Mouse (Mus musculus): Measurements from ENCODE around the gene Ripor2. TPM values are rescaled to one million over a fixed set of nuclear protein-coding genes. Genes with fewer than 3 reads are reported as not detected.

The Ripor2 gene
- polyA plus RNA-seq, 1 experiment = 6.0 TPM

DNA sequence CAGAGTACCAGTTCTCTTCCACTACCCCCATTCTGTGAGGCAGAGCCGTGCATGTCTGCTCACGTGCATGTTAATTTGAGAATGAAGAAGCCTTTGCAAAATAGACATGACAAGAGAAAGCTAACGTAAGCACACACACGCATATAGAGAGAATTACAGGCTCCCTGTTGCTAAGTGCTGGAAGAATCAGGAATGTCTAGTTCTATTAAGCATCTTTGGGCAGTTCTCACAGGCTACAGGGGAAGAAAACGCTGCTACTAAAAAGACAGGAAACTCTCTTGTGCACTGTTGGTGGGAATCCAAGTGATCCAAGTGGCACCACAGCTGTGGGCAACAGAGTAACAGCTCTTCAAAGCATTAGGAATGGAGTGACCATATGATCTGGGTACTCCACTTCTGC is 43.1 kb downstream of the Ripor2 start:
- TF ChIP-seq CTCF (IDR thresholded peaks at IDR 0.05; ENCODE audit: borderline replicate concordance, insufficient read depth, low read length) (no peak), POLR2A (IDR thresholded peaks at IDR 0.05; ENCODE audit: low read depth, low read length) (no peak)
- no peak overlapping the region for H3K27ac ChIP-seq (ENCODE audit: insufficient read depth, low read length)
- H3K4me3 ChIP-seq (ENCODE audit: insufficient read depth, low read length) = no peak overlapping the region
- H3K4me1 ChIP-seq (ENCODE audit: control insufficient read depth, insufficient read depth, low read length) = peaks cover 4% of the 10 kb centered on the region

DNA sequence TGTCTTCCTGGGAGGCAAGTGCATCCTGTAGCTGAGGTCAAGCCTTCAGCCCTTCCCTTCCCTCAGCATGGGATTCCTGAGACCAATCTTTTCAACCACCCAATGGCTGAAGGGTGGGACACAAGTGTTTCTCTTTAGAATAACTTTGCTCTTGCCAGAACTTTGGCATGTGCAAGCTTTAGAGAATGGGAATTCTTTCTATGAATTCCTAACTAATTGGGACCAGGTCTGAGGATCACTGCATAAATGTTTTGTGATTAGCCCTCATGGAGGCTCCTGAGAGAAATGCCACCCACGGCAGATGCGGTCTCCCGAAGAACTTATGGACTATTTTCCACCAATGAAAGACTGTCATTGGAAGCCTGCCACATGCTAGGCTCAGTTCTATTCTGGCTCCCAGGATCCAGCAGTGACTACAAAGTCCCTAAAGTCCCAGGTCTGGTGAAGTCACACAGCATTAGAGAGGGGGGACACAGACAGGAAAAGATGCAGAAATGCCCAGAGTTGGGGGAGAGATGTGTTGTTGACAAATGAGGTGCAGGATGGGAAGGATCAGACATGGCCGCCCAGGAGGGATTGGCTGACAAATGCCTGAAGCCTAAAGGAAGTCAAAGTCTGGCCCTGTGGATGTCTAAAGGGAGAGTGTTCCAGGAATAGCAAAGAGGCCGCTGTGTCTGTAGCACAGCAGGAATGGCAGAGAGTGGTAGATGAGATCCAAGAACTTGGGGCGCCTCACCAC is 44.9 kb downstream of the Ripor2 start:
- H3K4me3 ChIP-seq (ENCODE audit: insufficient read depth, low read length) = no peak overlapping the region
- H3K4me1 ChIP-seq (ENCODE audit: control insufficient read depth, insufficient read depth, low read length) = peaks cover 4% of the 10 kb centered on the region
- no peak for TF ChIP-seq POLR2A (IDR thresholded peaks at IDR 0.05; ENCODE audit: low read depth, low read length)
- TF ChIP-seq CTCF (IDR thresholded peaks at IDR 0.05; ENCODE audit: borderline replicate concordance, insufficient read depth, low read length) = no peak
- peak overlapping the region; percentile 43 for H3K27ac ChIP-seq (ENCODE audit: insufficient read depth, low read length)

DNA sequence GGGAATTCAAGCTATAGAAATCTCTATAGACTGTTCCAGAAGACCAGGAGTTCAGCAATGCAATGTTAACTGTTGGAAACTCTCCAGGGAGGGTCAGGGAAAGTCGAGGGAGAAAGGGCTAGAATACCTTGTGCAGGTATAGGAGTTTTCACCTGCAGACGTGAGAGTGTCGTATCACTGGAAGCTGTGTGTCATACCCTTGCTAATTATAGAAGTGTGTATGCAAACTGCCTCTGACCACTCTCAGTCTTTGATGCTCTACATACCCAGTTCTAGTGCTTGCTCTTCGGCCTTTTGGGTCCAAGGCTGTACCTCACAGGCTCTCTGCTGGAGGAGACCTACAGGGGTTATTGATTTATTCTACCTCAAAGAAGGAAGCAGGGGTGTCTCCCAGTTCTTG is 46.2 kb downstream of the Ripor2 start:
- Histone ChIP-seq H3K4me1 (ENCODE audit: control insufficient read depth, insufficient read depth, low read length) (peaks cover 4% of the 10 kb centered on the region), H3K27ac (ENCODE audit: insufficient read depth, low read length) (no peak overlapping the region), H3K4me3 (ENCODE audit: insufficient read depth, low read length) (no peak overlapping the region)
- TF ChIP-seq CTCF (IDR thresholded peaks at IDR 0.05; ENCODE audit: borderline replicate concordance, insufficient read depth, low read length) (no peak), POLR2A (IDR thresholded peaks at IDR 0.05; ENCODE audit: low read depth, low read length) (no peak)

DNA sequence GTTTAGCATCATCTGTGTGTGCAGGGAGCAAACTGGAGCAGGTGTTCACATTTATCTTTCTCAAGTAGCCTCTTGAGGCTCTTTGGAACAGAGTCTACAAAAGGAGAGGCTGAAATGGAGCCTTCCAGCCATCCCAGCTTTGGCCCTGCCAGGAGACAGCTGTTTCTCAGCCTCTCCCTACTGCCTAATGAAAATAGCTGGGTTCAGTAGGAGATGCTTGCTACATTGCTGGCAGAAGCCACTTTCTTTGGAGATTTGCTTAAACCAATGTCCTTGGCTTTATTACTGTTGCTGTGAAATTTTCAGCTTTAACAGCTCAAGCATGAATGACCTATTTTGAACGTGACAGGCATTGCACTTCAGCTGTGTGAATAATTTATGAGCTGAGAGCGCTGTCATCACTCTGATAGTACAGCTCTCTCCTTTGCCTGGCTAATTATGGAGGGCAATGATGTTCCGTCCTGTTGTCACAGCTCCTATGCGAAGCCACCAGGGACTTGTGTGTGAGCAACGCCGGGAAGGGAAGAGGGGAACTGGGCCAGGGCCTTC is 47.2 kb downstream of the Ripor2 start:
- TF ChIP-seq CTCF (IDR thresholded peaks at IDR 0.05; ENCODE audit: borderline replicate concordance, insufficient read depth, low read length) (no peak), POLR2A (IDR thresholded peaks at IDR 0.05; ENCODE audit: low read depth, low read length) (no peak)
- Histone ChIP-seq H3K27ac (ENCODE audit: insufficient read depth, low read length) (no peak overlapping the region), H3K4me3 (ENCODE audit: insufficient read depth, low read length) (no peak overlapping the region), H3K4me1 (ENCODE audit: control insufficient read depth, insufficient read depth, low read length) (peaks cover 4% of the 10 kb centered on the region)

DNA sequence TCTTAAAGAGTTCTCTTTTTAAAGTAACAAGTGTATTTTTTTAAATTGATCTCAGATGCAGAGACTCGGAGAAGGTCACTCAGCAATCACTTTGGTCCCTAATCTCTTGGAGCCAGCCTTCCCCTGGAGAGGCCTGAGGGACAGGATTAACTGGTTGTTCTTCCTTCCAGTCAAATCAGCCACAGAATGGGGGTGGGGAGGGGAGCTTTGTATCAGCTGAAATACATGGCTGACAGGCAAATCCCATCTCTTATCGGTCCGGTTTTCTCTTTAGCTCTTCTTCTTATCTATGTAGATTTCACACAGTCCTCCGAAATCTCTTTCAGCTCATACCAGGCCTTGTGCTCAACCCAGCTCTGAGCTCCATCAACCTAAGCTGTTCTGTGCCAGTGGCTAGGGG is 48.4 kb downstream of the Ripor2 start:
- Histone ChIP-seq H3K4me3 (ENCODE audit: insufficient read depth, low read length) (no peak overlapping the region), H3K4me1 (ENCODE audit: control insufficient read depth, insufficient read depth, low read length) (peaks cover 4% of the 10 kb centered on the region), H3K27ac (ENCODE audit: insufficient read depth, low read length) (no peak overlapping the region)
- TF ChIP-seq CTCF (IDR thresholded peaks at IDR 0.05; ENCODE audit: borderline replicate concordance, insufficient read depth, low read length) = no peak

DNA sequence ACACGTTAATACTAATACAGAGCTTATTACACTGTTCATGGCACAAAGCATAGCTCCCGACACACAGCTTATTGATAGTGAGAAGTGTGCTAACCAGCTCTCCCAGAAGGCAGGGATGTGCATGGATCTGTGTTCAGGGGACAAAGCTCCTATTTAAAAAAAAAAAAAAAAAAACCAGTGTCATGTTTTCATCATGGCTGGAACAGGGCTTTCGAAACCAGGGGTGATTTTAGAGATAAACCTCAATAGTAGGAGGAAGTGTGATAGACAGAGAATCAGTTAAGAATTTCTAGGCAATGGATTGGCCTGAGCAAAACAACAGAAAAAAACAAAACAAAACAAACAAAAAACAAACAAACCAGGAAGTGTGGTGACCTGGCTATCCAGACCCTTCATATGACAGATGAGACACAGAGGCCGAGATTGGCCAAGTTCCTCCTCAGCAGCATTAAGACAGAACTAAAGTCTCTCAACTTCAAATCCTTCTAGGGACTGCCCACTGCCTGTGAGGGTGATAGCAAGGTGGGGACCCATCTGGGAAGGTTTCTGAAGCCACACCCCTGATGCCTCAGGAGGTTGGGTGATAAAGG is 51.1 kb downstream of the Ripor2 start:
- Histone ChIP-seq H3K27ac (ENCODE audit: insufficient read depth, low read length) (no peak overlapping the region), H3K4me3 (ENCODE audit: insufficient read depth, low read length) (no peak overlapping the region), H3K4me1 (ENCODE audit: control insufficient read depth, insufficient read depth, low read length) (no peaks in the 10 kb centered on the region)
- no peak for TF ChIP-seq POLR2A (IDR thresholded peaks at IDR 0.05; ENCODE audit: low read depth, low read length)
- no peak for TF ChIP-seq CTCF (IDR thresholded peaks at IDR 0.05; ENCODE audit: borderline replicate concordance, insufficient read depth, low read length)

DNA sequence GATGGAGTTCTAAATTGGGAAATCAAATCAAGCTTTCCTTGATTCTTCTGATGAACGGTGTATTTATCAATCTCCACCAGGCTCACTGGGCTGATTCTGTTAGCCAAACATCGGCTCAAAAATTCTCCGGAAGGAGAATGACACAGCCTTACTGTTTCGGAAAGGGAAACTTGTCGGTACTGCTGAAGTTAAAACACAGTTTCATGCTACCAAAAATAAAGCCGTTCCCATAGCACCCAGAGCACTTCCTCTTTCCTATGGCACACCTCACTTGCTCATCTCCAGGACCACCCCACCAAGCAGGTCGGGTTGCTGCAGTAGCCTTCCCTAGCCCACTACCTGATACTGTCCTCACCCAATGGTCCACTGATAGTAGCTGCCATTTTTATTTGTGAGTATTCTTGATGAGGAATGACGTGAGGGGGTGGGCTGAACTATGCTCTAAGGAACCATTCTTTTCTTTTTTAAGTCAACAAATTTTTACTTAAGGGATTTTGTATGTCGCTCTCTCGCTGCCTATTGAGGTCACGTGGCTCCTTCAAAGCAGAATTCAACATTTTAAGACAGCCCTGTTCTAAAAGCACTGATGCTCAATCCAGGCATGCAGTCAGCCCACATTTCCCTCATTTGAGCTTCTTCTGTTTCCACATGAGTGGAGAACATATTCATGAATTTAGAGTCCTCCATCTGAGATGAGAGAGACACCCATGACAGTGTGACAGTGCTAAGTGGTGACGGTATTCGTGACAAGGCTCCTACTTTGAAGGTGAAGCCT is 52.5 kb downstream of the Ripor2 start:
- Histone ChIP-seq H3K4me1 (ENCODE audit: control insufficient read depth, insufficient read depth, low read length) (no peaks in the 10 kb centered on the region), H3K4me3 (ENCODE audit: insufficient read depth, low read length) (no peak overlapping the region), H3K27ac (ENCODE audit: insufficient read depth, low read length) (no peak overlapping the region)
- TF ChIP-seq CTCF (IDR thresholded peaks at IDR 0.05; ENCODE audit: borderline replicate concordance, insufficient read depth, low read length) (no peak), POLR2A (IDR thresholded peaks at IDR 0.05; ENCODE audit: low read depth, low read length) (no peak)

DNA sequence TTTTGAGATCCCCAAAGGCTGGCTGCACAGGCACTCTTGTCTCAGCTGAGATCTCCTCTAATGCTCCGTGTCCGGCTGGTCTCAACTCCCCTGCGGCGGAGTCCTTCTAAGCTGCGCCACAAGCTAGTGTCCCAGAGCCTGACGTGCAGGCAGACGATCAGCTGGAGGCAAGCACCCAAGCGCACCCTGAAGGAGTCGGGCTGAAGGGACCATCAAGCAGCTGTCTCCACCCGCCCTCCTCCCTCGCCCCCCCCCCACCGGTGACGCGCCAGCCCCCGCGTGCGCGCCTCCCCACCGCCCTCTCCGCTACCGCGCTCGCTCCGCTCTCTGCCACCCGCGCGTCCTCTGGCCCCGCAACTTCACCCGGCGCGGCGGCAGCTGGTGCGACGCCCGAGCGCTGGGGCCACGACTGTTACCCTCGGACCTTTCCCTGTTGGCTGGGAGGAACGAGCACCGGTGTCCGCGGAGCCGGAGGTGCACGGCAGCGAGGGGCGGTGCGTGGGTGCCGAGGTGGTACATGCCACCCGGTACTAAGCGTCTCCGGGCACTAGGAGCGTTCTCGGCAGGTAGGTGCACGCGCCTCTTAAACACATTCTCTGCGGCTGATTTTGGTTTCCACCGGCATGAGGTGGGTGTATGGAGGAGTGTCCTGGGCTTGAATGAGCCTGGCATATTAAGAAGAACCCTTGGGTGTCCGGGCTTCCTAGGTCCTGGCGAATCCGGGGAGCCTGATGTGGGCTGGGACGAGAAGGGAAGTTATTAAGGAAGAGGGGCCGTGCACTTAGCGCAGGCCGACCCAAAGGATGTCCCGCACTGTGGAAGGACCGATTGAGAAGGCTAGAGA is 56.6 kb downstream of the Ripor2 start:
- no peaks in the 10 kb centered on the region for H3K4me1 ChIP-seq (ENCODE audit: control insufficient read depth, insufficient read depth, low read length)
- TF ChIP-seq POLR2A (IDR thresholded peaks at IDR 0.05; ENCODE audit: low read depth, low read length) (no peak), CTCF (IDR thresholded peaks at IDR 0.05; ENCODE audit: borderline replicate concordance, insufficient read depth, low read length) (no peak)
- no peak overlapping the region for H3K27ac ChIP-seq (ENCODE audit: insufficient read depth, low read length)
- peak overlapping the region; percentile 65 for H3K4me3 ChIP-seq (ENCODE audit: insufficient read depth, low read length)

Measured in embryonic fibroblast, embryonic 13.5 days (primary cell).